Mouse (Mus musculus): ENCODE results near the gene Gm49403. TPM values are rescaled to one million over a fixed set of nuclear protein-coding genes. Genes with fewer than 3 reads are reported as not detected.

Gm49403 gene
- total RNA-seq, 1 experiment from 2014 or later, result not detected

DNA sequence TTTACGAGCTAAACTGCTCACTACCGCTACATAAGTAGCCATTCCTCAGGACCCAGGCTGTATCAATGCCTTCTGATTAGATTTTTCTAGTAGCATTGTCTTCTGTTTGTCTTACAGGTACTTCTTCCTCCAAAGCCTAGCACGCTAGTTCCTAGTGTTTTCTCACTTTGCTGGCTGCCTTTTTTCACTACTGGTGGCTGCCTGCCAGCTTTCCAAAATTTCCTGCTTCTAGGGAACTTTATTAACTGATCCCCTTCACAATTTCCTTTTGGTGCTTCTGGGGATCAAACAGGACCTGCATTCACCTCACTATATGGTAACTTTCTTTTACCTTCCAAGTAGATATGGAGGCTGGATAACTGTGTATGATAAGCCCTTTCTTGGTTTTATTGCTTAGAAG lies 15.3 kb downstream of the Gm49403 start:
- no peak for ATAC-seq (replicated peaks; ENCODE audit: low read depth, poor library complexity, severe bottlenecking)

DNA sequence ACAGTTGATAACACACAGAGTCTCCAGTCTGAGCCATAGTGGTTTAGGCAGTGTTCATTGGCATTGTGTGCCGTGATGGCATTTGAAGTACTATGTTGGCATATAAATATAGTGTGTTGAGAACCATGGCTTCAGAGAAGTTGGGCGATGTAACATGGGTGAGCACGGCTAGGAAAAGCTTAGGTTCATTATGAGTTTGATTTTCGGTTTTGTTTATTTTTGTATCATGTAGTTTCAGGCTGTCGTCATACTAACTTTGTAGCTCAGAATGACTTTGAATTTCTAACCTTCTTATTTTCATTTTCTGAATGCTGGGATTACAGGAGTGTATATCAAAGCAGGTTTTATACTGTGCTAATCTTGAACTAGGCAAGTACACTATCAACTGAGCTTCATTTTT lies 19.7 kb downstream of the Gm49403 start:
- no peak for ATAC-seq (replicated peaks; ENCODE audit: low read depth, poor library complexity, severe bottlenecking)

DNA sequence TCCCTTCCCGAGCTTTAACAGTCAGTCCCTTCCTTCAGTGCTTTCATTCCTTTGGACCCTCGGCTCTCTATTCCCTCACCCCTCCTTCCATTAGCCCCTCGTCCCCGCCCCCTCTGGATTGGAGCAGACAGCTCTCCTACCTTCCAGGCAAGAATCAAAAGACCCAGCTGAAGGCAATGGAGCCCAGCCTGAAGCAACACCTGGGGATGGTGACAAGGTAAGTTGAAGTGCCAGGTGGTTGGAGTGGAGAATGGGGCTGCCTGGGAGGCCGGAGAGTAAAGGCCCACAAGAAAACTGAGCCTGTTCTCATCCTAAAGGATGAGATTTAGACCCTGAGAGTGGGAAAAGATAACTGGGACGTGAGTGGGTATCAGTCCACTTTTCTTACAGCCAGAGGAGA lies 24.8 kb downstream of the Gm49403 start:
- ATAC-seq (replicated peaks; ENCODE audit: low read depth, poor library complexity, severe bottlenecking), result no peak

DNA sequence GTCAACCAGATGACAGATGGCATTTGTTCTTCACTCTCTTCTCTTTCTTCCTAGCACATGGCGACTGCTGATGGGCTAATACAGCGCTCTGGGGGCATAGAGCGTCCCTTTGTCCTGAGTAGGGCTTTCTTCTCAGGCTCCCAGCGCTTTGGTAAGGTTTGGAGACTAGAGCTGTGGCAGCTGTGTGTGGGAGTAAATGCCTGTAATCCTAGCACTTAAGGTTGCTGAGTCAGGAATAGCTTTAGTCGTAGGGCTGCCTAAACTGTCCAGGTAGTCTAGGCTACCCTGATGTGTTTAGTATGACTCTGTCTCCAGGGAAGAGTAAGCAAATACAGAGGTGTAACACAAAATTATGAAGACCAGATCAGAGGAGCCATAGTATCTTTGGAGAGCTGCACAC lies 28.1 kb downstream of the Gm49403 start:
- no peak for ATAC-seq (replicated peaks; ENCODE audit: low read depth, poor library complexity, severe bottlenecking)

DNA sequence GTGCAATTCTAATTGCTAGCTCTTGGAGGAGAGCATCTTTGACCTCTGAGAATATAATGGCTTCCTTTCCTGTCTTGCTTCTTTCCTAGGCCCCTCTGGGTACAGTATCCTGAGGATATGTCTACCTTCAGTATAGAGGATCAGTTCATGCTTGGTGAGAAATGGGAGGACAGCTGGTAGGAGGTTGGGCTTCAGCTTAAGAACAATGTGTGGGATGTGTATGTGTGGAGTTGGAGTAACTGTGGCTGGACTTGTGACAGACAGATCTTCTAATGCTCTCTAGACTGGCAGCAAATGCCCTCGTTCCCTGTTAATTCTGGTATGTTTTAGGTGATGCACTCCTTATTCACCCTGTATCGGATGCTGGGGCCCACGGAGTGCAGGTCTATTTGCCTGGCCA lies 30.5 kb downstream of the Gm49403 start:
- no peak for ATAC-seq (replicated peaks; ENCODE audit: low read depth, poor library complexity, severe bottlenecking)

DNA sequence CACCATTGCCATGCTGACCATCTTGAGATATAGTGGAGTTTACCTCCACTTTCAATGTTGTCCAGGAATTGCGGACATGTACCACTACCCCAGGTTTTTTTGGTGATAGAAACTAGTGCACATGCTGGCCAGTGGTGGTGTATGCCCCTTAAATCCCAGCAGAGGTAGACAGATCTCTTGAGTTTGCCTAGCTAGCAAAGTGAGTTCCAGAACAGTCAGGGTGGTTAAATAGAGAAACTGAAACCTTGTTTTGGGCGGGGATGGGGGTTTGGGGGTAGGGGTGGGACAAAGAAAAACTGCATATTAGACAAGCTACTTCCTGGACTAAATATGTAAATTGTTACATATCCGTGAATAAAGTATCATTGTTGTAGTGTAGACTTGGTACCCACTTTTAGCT lies 35.3 kb downstream of the Gm49403 start:
- no peak for ATAC-seq (replicated peaks; ENCODE audit: low read depth, poor library complexity, severe bottlenecking)

DNA sequence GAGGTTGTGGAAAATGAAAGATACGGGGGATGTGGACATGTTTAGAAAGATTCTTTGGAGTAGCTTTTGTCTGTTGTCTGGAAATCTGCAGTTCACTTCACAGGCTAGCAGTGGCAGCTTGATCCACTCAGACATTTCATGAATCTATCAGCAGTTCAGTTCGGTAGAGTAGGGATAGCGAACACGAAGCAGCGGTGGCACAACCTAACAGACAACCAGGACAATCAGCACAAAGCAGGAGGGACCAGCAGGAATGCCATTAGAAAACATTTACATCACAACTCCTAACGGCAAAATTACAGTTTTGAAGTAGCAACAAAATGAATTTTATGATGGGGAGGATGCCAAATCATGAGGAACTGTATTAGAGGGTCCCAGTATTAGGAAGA lies 35.9 kb downstream of the Gm49403 start:
- no peak for ATAC-seq (replicated peaks; ENCODE audit: low read depth, poor library complexity, severe bottlenecking)

DNA sequence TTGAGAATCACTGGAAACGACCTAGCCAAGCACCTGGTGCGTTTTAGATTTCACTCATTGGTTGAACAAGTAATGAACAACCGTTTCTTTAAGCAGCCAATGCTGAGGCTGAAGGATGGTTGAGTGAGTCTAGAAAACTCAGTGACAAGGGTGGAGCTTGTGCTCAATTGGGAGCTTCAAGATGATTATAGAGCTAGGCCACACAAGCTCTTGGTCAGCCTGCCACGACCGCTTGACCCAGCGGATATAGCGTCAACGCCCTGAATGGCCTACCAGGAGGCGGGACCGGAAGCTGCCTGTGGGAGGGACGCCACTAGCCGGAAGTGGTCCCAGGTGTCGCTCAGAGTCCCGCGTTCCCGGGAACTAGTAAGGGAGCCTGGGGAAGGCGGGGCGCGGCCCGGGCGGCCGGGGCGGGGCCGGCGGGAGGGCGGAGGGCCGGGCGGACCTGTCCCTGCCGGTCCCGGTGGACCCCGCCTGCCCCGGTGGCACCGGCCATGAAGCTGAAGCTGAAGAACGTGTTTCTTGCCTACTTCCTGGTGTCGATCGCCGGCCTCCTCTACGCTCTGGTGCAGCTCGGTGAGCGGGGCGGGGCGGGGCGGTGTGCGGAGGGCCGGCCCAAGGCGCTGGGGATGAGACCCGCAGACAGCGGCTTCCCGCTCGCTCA lies 36.5 kb downstream of the Gm49403 start, which contains the start of gene B3gat3:
B3gat3 (plus strand) TSS at position 302 of the 664 bp plus-strand sequence.
- peak; percentile 86 for ATAC-seq (replicated peaks; ENCODE audit: low read depth, poor library complexity, severe bottlenecking)

DNA sequence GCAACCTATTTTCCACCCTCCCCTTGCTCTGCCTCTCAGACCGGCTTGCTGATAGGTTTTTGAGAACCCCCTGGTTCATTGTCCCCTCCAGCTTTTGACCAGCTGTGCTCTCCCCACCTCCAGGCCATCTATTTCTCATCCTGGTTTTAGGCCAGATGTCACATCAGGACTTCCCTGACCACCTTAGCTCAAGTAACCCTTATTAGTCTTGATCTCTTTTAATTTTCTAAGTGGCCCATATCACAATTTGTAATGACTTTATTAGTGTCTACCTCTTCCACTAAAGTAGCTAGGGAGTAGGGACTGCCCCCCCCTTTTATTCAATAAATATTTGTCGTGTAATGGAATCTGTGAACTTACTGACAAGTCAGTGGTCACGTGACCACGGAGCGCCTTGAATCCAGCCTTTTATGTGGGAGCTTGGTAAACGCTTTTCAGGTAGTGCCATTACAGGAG lies 37.1 kb downstream of the Gm49403 start:
- 0 out of 2 replicates have a peak, but pooled peaks have one; percentile 24 for ATAC-seq (replicated peaks; ENCODE audit: low read depth, poor library complexity, severe bottlenecking)

DNA sequence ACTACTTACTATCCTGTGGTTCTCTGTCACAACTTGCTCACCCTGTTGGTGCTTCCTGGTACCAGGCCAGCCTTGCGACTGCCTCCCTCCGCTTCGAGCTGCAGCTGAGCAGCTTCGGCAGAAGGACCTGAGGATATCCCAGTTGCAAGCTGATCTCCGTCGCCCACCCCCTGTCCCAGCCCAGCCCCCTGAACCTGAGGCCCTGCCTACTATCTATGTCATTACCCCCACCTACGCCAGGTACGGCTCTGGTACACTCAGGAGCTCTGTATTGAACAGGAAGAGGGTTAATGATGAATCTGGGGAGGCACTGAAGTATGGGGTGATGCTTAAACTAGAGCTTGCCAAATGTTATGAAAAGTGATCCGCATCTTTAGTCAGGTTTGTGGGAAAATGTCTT lies 38.0 kb downstream of the Gm49403 start:
- ATAC-seq (replicated peaks; ENCODE audit: low read depth, poor library complexity, severe bottlenecking), result no peak

DNA sequence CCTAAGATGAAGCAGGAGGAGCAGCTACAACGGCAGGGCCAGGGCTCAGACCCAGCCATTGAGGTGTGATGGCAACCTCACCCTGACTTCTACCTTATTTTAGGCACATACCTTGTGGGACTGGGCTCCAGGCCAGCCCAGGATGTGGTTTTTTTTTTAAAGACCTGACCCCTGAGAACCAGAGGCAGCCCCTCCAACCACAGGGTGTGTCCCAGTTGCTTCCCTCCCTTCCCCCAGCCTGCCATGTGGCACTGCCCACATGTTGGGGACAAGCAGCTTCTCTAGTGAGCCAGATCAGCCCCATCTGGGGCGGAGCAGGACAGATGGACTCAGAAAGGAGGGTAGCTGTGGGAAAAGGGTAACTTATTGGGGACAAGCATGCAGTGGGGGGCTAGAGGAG lies 43.0 kb downstream of the Gm49403 start:
- ATAC-seq (replicated peaks; ENCODE audit: low read depth, poor library complexity, severe bottlenecking), result no peak

DNA sequence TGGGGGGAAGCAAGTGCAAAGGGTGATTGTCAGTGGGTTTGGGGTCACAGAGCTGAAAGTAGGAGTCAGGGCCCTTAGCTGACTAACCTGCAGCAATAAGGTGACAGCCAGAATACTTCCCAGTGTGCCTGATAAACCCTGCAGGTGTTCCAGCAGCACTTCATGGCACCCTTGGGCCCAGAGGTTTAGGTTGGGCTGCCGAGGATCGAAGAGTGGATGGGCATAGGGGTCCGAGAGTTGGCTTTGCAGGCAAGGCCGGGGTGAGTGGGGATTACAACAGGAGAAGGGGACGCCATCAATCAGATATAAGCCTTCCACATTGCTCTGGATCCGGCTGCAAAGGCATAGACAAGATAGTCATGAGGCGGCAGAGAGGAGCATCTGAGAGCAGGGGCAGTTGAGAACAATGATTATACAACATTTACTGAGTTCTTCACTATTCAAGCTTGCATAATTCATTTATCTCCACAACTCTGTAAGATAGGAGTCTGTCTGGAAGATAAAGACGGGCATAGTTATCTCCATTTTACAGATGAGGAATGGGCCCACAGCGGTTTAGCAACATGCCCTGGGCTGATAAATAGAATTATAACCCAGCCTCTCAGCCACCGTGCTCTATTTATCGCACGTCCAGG lies 44.3 kb downstream of the Gm49403 start:
- peak; percentile 15; the same call in 1 of the 2 replicates for ATAC-seq (replicated peaks; ENCODE audit: low read depth, poor library complexity, severe bottlenecking)

DNA sequence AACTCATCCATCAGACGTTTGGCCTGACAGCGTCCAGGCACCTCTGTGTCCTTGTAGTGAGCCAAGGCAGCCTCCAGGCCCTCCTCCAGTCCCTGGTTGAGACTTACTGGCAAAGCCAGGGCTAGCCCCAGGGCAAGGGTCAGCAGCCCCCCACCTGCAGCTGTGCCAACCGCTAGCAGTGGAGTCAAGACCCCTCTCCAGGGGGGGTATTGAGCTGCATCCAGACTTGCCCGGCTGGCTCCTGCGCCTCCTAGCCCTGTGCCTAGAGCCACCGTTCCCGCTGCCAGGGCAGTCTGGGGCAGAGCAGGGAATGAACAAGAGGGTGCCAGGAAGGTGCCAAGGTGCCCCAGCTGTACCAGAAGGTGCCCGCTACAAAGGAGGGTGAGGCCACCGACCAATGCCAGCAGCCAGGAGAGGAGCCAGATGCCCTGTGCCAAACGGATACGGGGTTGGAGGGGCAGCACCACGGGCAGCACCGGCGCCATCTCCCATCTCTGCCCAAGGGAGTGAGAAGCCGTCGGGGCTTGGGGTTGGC lies 45.0 kb downstream of the Gm49403 start:
- peak; percentile 33 for ATAC-seq (replicated peaks; ENCODE audit: low read depth, poor library complexity, severe bottlenecking)

DNA sequence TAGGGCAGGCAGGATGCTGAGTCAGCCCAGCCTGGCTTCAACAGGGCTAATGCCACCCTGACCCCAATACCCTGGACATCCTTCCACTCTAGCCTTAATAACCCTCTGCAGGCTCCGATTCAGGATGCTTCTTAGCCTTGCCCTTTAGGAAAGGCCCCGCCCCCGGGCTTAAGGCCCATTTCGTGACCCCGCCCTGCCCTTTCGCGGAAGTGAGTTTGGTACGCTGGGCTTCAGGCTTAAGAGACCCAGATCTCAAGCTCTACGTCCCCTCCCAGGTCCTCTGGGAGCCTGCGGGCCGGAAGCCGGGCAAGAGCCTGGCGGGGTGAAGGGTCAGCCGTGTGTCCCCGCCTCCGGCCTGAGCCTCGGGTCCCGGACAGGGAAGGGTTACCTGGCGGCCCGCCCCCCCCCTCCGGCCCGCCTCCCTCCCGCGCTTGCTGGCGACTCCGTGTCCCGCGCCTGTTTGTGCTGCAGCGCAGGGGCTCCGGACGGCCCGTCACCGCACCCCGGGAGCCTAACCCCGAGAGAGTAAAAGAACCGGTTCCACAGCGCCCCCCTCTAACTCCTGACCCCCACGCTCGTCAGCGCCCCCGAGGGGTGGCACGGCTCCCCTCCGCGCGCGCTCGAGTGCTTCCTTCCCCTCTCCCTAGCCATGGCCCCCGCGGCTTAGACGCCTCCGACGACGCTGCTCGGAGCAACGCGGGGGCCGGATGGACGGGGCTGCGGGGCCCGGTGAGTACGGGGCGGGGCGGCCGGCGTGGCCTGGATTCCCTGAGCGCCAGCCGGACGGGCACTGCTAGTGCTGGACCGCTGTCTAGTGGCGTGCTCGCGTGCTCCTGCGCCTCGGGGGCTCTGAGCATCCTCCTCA lies 45.7 kb downstream of the Gm49403 start, which contains the start of the genes Rom1 and Eml3:
Rom1 (minus strand) TSS at position 133 of the 865 bp plus-strand sequence.
Eml3 (plus strand) TSS at position 329 of the 865 bp plus-strand sequence.
- peak; percentile 72 for ATAC-seq (replicated peaks; ENCODE audit: low read depth, poor library complexity, severe bottlenecking)

DNA sequence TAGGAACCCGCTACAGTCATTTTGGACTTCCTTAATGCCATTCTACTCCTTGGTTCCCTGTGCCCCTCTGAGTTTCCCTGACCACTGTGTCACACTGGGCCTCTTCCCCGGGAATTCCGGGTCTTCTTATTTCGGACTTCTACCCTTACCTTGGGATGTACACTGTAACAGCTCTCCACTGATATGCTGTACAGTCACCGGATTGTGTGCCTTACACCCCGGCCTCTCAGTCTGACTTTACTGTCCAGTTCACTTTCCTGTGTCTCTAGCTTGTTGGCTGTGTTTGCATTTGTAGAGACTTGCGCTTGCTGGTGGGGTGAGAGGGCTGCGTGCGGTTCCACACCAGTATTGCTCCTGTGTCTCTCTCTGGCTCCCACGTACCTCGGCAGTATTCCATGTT lies 46.4 kb downstream of the Gm49403 start:
- no peak for ATAC-seq (replicated peaks; ENCODE audit: low read depth, poor library complexity, severe bottlenecking)

DNA sequence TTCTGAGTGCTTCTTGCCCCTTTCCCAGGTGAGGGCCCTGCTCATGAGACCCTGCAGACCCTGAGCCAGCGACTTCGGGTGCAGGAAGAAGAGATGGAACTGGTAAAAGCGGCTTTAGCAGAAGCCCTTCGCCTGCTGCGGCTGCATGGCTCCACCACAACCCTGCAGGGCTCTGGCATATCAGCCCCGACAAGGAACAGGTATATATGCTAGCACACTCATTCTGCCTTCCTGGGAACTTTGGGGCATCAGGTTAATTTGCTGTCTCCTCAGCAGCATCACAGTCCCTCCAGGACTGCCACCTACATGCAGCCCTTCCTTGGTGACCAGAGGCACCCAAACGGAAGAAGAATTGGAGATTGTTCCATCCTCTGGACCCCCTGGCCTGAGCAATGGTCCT lies 47.0 kb downstream of the Gm49403 start:
- ATAC-seq (replicated peaks; ENCODE audit: low read depth, poor library complexity, severe bottlenecking), result no peak

DNA sequence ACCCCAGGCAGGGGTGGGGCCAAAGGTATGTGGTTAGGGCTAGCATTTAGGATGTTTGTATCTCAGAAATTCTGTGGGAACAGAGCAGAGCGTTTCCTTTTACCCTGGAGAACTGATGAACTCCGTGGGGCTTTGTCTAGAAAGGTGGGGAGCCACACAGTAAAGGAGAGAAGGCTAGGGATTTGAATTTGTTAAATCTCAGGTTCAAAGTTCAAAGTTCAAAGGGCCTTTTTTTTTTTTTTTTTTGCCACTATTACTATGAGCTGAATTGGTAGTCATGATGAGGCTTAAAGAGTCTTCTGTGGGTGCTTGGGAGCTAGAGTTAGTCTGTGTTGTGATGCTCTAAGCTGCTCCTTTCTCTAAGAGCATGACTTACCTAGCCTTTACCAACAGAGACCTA lies 53.0 kb downstream of the Gm49403 start:
- ATAC-seq (replicated peaks; ENCODE audit: low read depth, poor library complexity, severe bottlenecking), result no peak
